Mouse (Mus musculus): ENCODE data around the gene Ankrd55.

Ankrd55 gene

DNA sequence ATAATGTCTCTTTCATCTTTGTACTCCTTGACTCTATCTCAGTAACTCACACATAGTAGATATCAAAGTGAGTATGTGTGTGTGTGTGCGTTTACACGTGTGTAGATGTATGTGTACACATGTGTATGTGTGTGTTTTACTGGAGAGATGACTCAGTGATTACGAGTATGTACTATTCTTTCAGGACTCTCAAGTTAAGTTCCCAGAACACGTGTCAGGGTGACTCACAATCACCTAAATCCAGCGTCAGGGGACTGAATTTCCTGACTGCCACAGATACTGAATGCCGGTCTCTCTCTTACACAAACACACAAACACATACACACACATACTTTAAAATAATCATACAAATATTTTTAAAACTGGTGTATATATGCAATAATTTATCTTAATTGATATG, 52.5 kb downstream of the Ankrd55 start:
- no peak for ATAC-seq (ENCODE audit: insufficient number of reproducible peaks, low FRiP score, low TSS enrichment)

DNA sequence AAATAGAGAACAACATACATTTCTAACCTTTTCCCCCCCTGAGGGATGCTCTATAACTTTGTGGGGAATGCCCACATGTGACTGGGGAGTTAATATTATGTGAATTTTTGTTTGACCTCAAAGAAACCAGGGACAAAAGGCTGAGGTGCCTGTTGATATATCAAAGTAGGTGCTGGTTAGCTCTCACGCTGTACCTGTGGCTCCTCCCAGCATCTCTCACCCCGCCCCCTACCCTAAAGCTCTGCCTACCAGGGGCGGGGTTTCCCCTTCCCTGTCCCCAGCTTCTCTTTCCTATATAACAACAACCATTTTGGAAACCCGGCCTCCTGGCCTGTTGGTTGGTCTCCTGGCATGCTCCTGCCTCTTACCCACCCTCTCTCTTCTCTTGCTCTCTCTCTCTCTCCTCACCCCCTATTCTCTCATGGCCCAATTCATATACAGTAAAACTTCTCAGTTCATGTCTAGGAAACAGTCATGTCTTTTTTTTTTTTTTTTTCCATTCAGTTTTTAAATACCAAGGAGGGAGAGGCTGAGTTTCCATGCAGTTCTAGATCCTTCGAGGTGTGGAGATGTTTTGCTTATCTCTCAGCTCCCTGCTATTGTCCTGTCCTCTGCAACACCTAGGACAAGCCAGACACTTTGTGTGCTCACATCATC, 54.8 kb downstream of the Ankrd55 start:
- no peak for ATAC-seq (ENCODE audit: insufficient number of reproducible peaks, low FRiP score, low TSS enrichment)

DNA sequence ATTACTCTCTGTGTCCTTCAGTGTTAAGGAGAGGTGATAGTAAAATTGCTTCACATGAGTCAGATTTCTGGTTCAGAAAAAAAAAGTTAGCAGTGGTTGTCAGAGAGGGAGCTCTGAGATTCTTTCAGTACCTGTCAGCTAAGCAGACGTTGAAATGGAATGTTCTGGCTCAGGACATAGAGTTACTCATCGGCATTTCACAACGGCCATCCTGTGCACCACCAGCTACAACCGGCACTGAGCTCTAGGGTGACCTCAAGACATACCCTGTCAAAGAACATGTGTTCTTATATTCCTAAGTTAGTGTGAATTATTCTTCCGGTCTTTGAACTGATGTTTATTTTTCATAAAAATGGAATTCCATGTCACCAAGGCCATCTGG, 55.4 kb downstream of the Ankrd55 start:
- ATAC-seq (ENCODE audit: insufficient number of reproducible peaks, low FRiP score, low TSS enrichment), result no peak

- ATAC-seq (ENCODE audit: insufficient number of reproducible peaks, low FRiP score, low TSS enrichment), result no peak
Measured at GRCm38 (mm10) chr13:112344270-112344864, 56.1 kb downstream of the Ankrd55 start.

GRCm38 (mm10) chr13:112345542-112345941, 57.3 kb downstream of the Ankrd55 start:
- no peak for ATAC-seq (ENCODE audit: insufficient number of reproducible peaks, low FRiP score, low TSS enrichment)

- ATAC-seq (ENCODE audit: insufficient number of reproducible peaks, low FRiP score, low TSS enrichment), result no peak
Measured at GRCm38 (mm10) chr13:112346031-112346430, 57.8 kb downstream of the Ankrd55 start.

- ATAC-seq (ENCODE audit: insufficient number of reproducible peaks, low FRiP score, low TSS enrichment), result no peak
Measured at GRCm38 (mm10) chr13:112346659-112347142, 58.5 kb downstream of the Ankrd55 start.

- ATAC-seq (ENCODE audit: insufficient number of reproducible peaks, low FRiP score, low TSS enrichment), result no peak
Measured at GRCm38 (mm10) chr13:112348250-112348649, 60.0 kb downstream of the Ankrd55 start.

- no peak for ATAC-seq (ENCODE audit: insufficient number of reproducible peaks, low FRiP score, low TSS enrichment)
Measured at GRCm38 (mm10) chr13:112348896-112349484, 60.7 kb downstream of the Ankrd55 start.

GRCm38 (mm10) chr13:112349500-112349899, 61.2 kb downstream of the Ankrd55 start:
- no peak for ATAC-seq (ENCODE audit: insufficient number of reproducible peaks, low FRiP score, low TSS enrichment)

DNA sequence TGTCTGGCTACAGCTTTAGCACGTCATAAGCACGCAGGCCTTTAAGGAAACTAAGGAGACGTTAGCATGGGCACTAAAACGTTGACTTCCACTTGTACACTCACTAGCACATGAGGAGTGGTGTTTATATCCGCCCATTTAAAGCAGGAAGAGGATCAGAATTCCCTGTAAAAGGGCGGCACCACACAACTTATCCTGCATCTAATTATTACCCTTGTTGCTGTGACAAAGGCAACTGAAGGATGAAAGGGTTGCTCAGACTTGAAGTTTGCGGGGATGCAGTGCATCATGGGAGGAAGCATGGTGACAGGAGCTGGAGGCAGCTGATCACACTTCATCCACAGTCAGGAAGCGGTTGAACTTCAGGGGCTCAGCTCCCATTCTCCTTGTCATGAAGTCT, 63.7 kb downstream of the Ankrd55 start:
- ATAC-seq (ENCODE audit: insufficient number of reproducible peaks, low FRiP score, low TSS enrichment), result no peak

DNA sequence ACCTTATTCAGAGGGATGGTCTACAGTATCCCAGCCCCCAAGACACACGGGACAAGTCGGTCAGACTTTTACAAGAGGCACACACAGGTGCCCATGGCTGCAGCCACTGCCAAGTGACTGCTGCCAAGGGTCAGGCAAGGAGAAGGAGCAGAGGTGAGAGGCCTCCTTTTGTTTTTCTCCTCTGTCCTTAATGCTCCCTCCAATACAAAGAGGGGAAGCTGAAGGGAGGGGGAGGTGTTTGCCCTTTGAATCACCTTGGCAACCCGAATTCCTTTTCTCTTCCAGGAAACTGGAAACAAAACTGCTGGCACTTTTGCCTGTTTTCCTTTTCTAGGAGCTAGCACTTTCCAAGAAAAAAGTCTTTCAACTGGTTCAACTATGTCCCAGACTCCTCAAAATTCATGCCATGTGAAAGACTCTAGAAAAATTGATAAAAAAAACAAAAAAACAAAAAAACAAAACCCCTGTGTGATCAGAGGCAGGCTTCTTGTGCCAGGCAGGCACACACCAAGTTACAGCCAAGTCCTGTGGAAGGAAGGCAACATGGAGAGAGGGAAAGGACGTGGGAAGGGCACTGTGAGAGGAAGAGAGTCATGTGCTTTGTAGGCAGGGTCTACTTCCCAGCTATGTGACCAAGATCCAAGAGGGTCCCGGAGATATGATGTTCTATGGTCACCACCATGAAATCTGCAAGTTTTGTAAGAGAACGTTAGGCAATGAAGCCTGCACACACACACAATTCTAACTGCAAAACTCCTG, 66.0 kb downstream of the Ankrd55 start:
- ATAC-seq (ENCODE audit: insufficient number of reproducible peaks, low FRiP score, low TSS enrichment), result no peak

DNA sequence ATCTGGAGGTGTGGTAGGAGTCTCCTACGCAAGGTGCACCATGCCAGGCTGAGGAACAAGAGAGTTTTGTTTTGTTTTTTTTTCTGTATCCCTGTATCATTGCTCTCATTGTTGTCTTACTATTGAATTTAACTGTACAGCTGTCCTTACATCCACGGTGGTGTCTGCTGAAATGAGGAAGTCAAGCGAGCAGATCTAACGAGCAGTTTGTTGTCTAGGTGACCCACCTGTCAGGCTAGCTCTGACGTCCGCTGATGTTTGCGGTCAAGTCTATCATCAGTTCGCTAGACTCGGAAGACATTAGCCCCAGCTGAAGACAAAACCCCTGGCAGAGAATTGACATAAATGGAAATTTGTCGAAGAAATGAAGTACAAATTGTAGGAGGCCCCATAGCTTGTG, 66.7 kb downstream of the Ankrd55 start:
- ATAC-seq (ENCODE audit: insufficient number of reproducible peaks, low FRiP score, low TSS enrichment), result no peak

DNA sequence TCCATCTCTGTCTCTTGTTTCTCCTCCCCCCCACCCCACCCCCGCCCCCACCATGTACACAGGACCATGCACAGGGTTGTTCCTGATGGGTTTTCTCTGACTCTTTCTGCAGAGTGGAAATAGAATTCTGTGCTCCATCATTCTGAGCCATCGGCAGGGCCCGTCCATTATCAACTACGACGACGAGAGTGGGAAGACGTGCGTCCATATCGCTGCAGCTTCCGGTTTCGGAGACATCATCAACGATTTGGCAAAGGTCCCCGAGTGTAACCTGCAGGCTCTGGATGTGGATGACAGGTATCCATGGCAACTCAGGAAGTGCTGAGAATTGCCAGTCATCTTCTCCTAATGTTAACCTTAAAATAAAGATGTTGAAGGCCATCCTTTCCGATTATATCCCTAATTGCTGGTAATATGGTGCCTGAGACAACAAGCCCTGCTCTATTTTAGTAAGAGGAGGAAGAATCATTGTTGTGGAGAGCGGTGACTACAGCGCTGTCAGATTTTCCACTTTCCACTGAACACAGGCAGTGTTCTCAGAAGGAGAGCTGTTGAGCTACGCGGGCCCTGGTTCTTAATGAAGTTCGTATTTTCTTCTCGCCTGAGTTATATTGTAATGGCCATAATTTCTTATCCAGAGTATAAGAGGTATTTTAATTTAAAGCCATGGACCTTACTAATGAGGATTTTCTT, 67.7 kb downstream of the Ankrd55 start:
- no peak for ATAC-seq (ENCODE audit: insufficient number of reproducible peaks, low FRiP score, low TSS enrichment)

DNA sequence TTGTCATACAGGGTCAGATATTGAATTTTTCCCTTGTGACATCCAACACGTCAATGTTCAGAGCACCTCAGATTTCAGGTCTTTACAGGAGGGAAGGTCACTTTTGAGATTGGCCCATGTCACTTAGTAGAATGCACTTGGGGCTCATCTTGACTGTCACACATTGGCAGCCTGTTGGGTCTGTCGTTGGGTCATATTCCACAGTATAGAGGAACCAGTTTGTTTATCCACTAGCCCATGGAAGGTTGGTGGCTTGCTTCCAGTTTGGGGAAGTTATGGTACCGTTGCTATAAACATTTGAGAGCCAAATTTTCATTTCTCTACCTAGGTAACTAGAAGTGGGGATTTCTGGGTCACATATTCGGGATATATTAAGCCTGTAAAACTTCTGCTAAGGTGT, 73.3 kb downstream of the Ankrd55 start:
- no peak for ATAC-seq (ENCODE audit: insufficient number of reproducible peaks, low FRiP score, low TSS enrichment)

- ATAC-seq (ENCODE audit: insufficient number of reproducible peaks, low FRiP score, low TSS enrichment), result no peak
Measured at GRCm38 (mm10) chr13:112363218-112363617, 75.0 kb downstream of the Ankrd55 start.

- no peak for ATAC-seq (ENCODE audit: insufficient number of reproducible peaks, low FRiP score, low TSS enrichment)
Measured at GRCm38 (mm10) chr13:112363746-112364145, 75.5 kb downstream of the Ankrd55 start.

GRCm38 (mm10) chr13:112364698-112365097, 76.4 kb downstream of the Ankrd55 start:
- ATAC-seq (ENCODE audit: insufficient number of reproducible peaks, low FRiP score, low TSS enrichment), result no peak

DNA sequence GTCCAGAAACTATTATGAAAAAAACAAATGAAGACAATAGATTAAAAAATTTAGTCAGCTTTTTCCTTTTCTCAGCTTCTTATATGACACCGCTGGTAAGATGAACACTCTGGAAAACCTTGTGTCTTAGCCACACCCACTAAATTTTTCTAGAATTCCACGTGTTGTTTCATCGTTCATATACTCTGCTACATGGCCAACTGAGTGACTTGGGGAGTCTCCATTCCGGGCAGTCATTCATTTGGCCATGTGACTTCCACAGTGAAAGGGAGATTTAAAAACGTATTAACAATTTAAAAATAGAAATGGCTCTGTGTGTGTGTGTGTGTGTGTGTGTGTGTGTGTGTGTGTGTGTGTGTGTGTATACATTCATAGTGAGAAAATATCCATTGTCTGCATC, 77.1 kb downstream of the Ankrd55 start:
- ATAC-seq (ENCODE audit: insufficient number of reproducible peaks, low FRiP score, low TSS enrichment), result no peak

DNA sequence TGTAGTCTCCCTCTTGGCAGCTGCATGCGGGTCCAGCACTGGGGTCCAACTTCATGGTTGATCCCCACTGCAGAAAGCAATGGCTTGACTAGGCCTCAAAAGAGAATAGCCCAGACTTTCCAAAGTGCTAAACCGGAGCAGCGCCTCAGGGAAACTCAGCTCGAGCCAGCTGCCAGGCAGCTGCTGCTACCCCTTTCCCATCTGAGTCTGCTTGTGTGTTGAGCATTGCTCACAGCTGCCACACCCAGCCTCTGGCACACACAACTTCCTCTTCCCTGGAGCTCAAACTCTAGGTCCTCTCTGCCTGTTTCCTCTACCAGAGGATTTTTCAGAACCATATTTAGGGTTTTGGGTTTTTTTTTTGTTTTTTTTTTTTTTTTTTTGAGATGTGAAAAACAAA, 77.5 kb downstream of the Ankrd55 start:
- ATAC-seq (ENCODE audit: insufficient number of reproducible peaks, low FRiP score, low TSS enrichment), result no peak

Measured in cerebellum, adult (tissue).